Mouse (Mus musculus): ENCODE measurements around the gene Slc13a5.

Gene Slc13a5

GRCm38 (mm10) chr11:72265483-72265882 is 1.5 kb downstream of the Slc13a5 start:
- no peak for DNase-seq (ENCODE audit: low spot score)

GRCm38 (mm10) chr11:72256441-72256840 is 10.6 kb downstream of the Slc13a5 start:
- no peak for DNase-seq (ENCODE audit: low spot score)

DNA sequence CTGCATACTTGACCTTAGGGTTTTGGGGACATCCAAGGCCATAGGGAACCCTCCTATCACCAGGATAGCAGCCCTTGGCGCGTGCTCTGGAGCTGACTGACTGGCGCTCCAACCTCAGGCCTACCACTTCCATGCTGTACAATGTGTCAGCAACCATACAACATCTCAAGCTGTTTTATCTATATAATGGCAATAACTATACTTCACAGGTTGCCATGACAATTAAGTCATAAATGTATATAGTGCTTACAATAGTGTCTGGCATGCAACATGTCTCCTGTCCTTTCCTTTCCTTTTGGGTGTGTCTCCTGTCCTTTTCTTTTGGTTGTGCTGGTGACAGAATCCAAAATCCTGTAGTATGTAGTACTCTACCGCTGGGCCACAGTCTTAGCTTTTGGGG is 11.4 kb downstream of the Slc13a5 start:
- no peak for DNase-seq (ENCODE audit: low spot score)

- DNase-seq (ENCODE audit: low spot score) = no peak
Observed at GRCm38 (mm10) chr11:72245196-72245753, 21.7 kb downstream of the Slc13a5 start.

- DNase-seq (ENCODE audit: low spot score) = no peak
Observed at GRCm38 (mm10) chr11:72240062-72240860, 26.8 kb downstream of the Slc13a5 start.

DNA sequence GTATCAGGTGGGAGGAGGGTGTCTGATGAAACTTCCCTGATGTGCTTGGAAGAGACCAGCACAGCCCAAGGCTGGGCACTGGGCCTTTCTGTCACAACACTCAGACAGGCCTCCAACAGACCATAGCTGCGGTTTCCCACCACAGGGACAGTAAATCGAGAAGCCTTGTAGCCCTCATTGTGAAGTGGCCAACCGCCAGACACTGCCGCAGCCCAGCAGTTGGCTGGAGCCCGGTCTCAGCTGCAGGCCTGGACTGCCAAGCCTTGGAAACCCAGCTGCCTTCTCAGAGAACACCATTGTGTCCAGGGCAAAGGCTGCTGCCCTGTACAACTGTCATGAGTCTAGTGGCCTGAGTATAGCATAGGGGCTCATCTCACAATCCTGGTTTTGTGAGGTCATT is 33.0 kb downstream of the Slc13a5 start:
- no peak for DNase-seq (ENCODE audit: low spot score)

GRCm38 (mm10) chr11:72232991-72233390 is 34.0 kb downstream of the Slc13a5 start:
- DNase-seq (ENCODE audit: low spot score) = no peak

- DNase-seq (ENCODE audit: low spot score) = no peak
Observed at GRCm38 (mm10) chr11:72232068-72232467, 35.0 kb downstream of the Slc13a5 start.

GRCm38 (mm10) chr11:72228513-72228912 is 38.5 kb downstream of the Slc13a5 start:
- DNase-seq (ENCODE audit: low spot score) = no peak

- no peak for DNase-seq (ENCODE audit: low spot score)
Observed at GRCm38 (mm10) chr11:72226901-72227300, 40.1 kb downstream of the Slc13a5 start.

- no peak for DNase-seq (ENCODE audit: low spot score)
Observed at GRCm38 (mm10) chr11:72226020-72226791, 40.8 kb downstream of the Slc13a5 start.

DNA sequence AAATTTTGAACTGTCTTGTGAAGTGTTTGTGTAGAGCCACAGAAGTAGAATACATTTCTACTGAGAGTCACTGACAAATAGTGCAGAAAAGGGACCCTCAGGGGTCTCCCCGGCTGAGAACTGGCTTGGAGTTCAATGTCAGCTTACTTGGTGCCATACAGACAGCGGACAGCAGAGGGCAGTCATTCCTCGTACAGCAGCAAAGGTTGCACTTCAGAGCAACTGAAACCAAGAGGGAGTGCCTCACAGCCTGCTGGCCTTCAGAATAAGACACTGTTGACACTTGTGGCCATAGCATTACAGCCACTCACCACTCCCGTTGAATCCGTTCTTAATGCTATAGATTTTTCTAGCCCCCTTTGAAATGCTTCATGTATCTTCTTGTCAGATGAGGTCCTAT is 42.2 kb downstream of the Slc13a5 start:
- peak; percentile 39 for DNase-seq (ENCODE audit: low spot score)

- no peak for DNase-seq (ENCODE audit: low spot score)
Observed at GRCm38 (mm10) chr11:72223414-72223813, 43.6 kb downstream of the Slc13a5 start.

DNA sequence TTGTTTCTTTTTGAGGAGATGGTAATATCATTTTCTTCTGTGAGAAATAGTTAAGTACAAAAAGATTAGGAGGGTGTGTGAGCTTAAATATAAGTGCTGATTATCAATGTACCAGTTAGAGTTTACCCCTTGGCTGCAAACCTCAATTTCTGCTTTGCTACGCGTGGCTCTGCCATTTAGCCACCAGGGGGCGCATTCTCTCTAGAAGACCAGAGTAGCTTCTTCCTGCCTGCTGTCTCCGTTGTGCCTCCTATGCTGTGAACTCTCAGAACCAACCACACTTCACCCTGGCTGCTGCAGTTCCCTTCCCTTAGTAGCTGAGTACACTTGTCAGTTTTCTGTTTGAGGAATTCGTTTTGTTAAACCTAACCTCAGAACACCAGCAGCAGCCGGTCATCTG is 45.7 kb downstream of the Slc13a5 start:
- peak; percentile 35 for DNase-seq (ENCODE audit: low spot score)

DNA sequence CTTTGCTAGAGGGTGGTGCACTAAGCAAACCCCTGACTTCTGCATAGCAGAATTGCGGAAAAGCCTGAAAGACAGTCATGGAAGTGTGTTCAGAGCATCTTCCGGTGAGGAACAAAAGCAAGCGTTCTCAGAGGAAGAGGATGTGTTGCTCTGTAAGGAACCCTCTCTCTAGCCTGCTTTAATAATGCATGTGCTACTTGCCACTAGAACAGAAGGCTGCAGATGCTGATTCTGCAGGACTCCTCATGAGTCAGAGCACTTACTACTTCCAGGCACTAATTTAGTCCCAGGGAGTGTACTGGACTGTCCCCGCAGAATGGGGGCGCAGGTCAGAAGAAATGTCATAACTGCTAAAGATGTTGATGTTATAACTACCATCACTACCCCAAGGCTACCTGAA is 49.9 kb downstream of the Slc13a5 start:
- DNase-seq (ENCODE audit: low spot score) = no peak

DNA sequence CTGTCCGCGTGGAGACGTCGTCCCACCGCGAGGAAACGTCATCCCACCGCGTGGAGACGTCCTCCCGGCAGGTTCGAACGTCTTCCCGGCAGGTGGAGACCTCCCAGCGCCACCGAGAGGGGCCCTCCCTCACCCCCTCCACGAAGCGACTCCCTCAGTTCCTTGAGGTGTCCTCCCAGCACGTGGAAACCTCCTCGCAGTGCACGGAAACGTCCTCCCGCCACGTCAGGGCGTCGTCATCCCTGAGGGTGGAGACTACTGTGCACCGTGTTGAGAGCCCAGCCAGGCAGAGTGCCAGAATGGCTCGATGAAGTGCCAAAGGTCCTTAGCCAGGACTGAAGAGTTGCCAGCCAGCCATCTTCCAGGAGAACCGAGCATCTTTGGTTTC is 51.6 kb downstream of the Slc13a5 start, which contains the start of gene Med31:
Gene Med31, minus strand, starts transcription at position 183 of the 388 bp plus-strand sequence.
- peak; percentile 54 for DNase-seq (ENCODE audit: low spot score)

DNA sequence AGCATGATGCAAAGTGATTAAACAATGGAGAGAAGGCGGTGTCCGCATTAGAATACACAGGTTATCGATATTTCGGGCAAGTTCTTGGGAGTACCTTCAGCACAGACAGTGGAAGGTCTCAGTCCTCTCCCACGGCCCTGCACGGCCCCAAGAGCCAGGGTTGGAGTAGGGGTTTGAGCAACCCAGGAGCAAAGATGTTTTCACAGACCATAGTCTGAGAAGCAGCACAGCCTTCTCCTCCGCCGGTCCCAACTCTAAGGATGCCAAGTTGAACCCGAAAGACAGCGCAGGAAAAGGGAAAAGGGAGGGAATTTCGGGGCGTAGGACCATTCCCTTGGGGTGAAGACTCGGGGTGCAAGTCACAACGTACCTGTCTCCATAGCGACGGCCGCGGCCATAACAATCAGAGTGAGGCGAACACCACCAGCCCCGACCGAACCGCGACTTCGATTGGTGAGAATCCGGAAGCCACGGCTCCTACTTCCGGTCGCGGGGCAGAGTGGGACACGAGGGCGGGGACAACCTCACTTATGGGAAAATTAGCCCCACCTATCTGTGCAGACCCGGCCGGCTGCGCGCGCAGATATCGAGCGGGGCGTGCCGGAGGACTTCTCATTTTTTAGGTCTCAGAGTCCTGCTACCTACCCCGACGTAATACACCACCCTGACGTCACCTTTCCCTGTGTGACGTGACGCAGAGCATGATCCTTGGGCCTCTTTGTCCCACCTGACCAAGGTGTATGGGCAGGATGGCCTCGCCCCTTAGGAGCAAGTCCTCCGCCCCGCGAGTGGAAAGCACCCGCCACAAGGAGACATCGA is 52.2 kb downstream of the Slc13a5 start:
- peak; percentile 82 for DNase-seq (ENCODE audit: low spot score)

DNA sequence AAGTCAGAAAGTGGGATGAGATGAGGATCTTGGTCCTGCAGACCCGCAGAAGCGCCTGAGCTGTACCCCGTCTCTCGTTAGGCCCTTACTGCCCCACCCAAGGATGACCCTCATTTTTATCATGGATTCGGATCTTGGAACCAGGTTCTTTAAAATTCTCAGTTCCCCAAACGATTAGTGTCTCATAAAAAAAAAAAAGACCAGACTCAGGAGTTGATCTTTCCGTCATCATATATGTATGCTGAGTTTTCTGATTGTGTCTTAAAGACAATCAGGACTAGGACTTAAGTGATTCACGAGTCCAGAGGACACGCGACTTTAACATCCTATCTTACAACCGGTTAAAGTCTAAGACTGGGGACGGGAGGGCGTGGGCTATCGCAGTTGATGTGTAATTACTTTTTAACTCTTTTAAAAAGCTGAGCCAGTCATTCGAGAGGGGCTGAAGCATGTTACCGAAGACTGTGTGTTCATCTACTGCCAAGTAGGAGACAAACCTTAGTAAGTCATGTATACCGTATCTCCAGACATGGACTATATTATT is 59.1 kb downstream of the Slc13a5 start:
- DNase-seq (ENCODE audit: low spot score) = no peak

GRCm38 (mm10) chr11:72207204-72207833 is 59.7 kb downstream of the Slc13a5 start, which contains the start of the genes 4933427D14Rik and Txndc17:
4933427D14Rik (minus strand) TSS chr11:72207459.
Txndc17 (plus strand) TSS chr11:72207547.
- peak; percentile 78 for DNase-seq (ENCODE audit: low spot score)

GRCm38 (mm10) chr11:72206341-72207203 is 60.5 kb downstream of the Slc13a5 start, which contains the start of gene Gm43951:
Gm43951 (minus strand) TSS chr11:72206840.
- no peak for DNase-seq (ENCODE audit: low spot score)

All from spleen, adult 12 weeks (tissue).